Mouse (Mus musculus) forelimb bud, embryonic 11.5 days (tissue): ENCODE measurements around the gene 0610012G03Rik.
"Not testable (repeated sequence)": the region's sequence is repeated elsewhere in the genome, so short reads cannot be mapped to it uniquely, and the experiment has no call there.

Experiments used
- DNase-seq: peaks from one replicate; pipeline ENCODE4 v3.0.0-alpha.2; 2012; ENCODE audit warnings: low read depth, low spot score

0610012G03Rik gene

DNA sequence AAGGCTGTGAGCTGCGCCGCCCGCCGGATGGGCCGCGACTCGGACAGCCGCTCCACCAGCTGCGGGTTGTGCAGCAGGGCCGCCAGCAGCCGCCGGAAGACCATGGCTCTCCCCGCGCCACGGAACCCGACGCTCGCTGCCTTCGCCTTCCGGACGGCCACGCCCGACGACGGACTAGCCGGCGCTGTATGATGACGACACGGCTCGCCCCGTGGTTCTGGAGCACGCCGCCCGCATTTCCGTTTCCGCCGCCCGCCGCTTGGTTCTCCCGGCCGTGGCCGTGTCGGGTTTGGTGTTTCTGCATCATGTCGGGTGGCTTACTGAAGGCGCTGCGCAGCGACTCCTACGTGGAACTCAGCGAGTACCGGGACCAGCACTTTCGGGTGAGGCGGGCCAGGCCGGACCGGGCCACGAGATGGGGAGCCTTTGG lies at the start of gene 0610012G03Rik, which contains the start of gene Ncbp2:
Gene 0610012G03Rik (minus strand): TSS at position 150 of the 430 bp plus-strand sequence.
Gene Ncbp2 (plus strand): TSS at position 169 of the 430 bp plus-strand sequence.
- peak; percentile 93 for DNase-seq

DNA sequence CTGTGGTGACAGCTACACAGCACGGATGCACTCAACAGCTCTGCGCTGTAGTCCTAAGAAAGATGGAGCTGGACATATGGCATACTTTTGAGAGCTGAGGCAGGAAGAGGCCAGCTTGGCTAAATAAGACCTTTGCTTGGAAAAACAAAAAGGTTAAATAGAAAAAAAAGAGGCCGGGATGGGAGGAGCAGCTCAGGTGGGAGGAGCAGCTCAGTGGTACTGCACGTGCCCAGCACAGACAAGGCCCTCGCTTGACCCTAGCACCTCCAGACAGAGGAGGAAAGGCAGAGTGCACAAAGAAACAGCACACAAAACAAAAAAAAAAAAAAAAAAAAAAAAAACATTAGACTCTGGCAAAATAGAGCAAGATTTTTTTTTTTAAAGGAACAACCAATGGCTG lies 48.1 kb upstream of the 0610012G03Rik start:
- DNase-seq: no peak

DNA sequence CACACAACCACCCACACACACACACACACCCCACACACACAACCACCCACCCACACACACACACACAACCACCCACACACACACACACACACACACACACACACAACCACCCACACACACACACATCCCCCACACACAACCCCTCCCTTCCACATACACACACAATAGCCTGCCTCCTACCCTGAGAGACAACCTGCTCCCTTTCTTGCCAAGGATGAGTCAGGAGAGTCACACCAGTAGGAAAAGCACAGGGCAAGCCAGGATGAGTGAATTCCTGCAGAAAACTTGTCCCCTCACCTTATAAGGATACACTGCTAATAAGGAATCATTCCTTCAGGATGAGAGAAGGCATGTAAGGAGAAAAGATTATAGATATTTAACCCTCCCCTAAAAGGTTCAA lies 45.7 kb upstream of the 0610012G03Rik start:
- DNase-seq: no peak

DNA sequence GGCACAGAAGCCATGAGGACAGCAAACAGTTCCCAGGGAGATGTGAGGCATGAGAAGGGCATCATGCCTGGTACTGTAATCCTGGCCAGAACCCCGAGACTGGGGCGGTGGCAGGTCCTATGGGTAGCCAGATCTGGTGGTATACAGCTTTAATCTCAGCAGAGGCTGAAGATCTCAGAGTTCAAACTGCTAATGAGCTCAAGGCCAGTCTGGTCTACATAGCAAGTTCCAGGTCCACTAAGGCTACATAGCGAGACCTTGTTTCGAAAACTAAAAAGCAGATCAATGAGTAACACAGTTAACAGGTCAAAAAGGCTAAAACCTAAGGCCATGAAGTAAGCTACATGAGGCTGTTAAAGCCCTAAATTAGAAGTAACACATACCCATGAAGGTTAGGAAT lies 44.9 kb upstream of the 0610012G03Rik start:
- no peak for DNase-seq

DNA sequence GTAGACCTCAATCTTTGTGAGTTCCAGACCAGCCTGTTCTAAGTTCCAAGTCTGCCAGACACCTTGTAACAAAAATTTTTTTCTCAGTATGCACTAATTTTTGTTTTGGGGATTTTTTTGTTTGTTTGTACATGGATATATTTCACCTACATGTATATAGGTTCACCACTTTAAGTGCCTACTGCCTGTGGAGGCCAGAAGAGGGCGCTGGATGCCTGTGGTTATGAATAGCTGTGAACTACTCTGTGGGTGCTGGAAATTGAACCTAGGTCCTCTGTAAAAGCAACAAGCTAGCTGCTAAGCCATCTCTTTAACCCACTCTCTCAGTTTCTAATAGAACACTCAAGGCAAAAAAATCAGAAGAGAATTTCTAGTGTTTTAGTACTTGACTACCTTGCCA lies 43.7 kb upstream of the 0610012G03Rik start:
- no peak for DNase-seq

DNA sequence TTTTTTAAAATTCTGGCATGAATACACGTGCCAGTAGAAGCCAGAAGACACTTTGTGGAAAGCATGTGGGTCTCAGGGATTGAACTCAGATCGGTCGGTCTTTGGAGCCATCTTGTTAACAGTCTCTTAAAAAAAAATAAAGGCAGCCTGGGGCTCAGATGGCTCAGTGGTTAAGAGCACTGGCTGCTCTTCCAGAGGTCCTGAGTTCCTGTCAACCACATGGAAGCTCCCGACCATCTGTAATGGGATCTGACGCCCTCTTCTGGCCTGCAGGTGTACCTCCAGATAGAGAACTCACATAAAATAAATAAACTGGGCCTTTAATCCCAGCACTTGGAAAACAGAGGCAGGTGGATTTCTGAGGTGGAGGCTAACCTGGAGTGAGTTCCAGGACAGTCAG lies 32.7 kb upstream of the 0610012G03Rik start:
- no peak for DNase-seq

DNA sequence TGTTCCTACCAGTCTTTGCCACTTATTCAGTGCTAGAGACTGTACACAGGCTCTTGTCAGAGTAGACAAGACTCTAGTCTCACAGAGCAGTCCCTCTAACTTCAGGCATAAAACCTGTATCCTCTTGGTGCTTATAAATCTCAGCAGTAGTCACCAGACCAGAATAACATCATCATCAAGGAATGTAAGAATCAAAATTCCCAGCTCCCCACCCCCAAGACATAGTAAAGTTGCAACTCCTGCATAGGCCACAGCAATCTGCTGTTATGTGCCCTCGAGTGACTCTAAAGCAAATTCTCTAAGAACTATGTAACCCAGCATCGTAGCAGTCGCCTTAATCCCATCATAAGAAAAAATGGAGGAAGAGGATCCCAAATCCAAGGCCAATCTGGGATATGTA lies 31.2 kb upstream of the 0610012G03Rik start:
- no peak for DNase-seq

DNA sequence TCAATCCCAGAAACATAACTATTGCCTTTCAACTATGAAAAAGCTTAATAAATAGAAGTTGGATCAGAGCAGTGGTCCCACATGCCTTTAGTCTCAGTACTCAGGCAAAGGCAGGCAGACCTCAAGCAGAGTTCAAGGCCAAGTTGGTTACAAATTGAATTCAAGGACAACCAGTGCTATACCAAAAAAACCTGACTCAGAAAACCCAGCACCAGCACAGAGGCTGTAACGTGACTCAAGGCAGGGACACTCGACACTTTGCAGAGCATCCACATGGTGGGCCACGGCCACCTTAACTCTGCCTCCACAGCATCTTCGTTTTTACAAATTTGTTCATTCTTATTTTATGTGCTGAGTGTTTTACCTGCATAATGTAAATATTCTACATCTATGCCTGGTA lies 27.0 kb upstream of the 0610012G03Rik start:
- no peak for DNase-seq

DNA sequence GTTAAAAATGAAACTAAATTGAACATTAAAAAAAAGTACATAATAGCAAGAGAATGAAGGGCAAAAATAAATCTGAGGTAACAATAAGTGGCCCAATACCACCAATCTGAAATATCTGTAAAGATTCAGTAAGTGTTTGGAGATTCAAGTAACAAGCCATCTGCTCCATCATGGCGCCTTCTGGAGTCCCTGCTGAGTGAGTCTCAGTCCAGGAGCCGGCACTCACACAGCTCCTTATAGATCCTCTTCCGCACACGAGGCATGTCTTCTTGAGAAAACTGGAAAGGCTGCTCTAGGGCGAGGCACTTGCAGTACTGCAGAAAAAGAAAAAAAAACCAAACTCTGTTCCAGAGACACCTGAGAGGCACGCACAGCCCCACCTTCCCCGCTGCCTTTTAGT lies 14.9 kb upstream of the 0610012G03Rik start:
- DNase-seq: no peak

DNA sequence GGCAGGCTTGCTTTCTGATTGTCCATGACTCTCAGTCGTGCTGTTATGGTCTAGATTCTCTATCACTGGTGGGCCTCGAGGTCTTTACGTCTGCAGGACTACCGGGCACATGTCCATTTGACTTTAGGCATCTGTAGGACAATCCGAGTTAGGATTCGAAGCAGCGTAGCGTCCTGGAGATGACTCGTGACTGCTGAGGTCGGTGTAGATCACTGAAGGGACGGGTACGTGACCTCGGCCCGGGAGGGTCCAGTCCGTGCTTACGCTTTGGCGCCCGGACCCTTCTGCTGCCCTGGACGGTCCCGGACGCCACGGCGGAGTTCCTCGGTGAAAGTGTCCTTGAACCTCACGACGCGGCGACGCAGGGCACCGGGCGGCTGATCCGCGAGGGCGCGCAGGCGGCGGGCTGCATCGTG lies 385 bp downstream of the 0610012G03Rik start:
- DNase-seq: no peak

DNA sequence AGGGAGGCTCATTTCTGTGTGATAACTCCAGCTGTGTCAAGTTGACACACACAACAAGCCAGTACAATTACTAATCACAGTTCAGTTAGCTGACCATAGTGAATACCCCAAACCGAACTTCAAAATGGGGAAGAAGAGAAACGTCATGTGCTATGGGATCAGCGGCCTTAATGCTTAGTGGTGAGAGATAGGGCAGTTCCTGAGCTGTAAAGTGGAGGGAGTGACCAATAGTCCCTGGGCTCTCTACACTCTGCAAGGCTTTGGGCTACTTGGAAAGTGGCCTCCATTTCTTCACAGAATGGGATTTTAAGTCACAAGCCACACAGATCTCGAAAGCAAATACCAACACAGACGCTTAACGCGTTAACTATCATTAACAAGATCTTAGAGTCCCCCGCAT lies 961 bp downstream of the 0610012G03Rik start:
- no peak for DNase-seq

DNA sequence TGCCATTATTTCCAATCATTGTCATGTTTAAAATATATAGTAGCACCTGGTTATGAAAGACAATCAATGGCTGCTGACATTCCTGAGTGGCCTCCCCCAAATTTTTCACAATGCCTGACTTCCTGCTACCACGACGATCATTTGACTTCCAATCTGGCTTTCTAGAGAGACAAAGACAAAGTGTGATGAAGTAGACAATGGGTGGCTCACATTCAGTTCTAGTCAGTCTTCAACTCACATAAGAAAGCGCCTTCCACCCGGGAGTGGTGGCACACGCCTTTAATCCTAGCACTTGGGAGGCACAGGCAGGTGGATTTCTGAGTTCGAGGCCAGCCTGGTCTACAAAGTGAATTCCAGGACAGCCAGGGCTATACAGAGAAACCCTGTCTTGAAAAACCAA lies 2.3 kb downstream of the 0610012G03Rik start:
- not testable (repeated sequence) for DNase-seq

DNA sequence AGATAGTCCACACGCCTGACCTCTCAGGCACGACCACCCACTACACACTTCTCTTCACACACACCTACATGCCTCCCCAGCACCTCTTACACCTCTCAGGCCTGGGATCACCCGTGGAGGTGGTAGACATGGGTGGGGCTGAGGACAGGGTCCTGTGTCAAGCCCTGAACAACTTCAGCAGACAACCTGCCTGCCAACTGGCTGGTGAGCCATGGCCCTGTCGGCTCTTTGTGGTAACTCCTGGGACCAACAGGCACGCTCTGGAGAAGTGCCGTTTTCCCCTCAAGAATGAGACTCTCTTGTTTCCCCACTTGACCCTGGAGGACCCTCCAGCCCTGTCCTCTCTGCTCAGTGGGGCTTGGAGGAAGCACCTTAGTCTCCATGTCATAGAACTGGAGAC lies 2.9 kb downstream of the 0610012G03Rik start:
- DNase-seq: no peak

DNA sequence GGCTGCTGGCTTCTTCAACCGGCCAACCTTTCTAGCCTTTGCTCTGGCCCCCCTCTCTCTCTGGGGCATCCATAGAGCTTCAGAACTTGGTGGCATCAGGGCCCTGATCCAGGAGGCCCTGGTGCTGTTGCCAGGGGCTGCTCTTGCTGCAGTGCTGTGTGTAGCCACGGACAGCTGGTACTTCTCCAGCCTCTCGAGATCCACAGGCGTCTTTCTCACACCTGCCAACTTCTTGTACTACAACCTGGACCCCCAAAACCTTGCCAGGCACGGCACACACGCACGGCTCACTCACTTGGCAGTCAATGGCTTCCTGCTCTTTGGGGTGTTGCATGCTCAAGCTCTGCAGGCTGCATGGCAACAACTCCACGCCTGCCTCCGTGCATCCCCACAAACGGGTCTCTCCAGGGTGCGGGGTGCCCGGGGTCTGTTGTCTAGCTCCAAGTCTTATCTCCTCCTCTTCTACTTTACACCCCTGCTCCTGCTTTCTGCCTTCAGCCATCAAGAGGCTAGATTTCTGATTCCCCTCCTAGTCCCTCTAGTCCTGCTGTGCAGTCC lies 3.5 kb downstream of the 0610012G03Rik start:
- DNase-seq: no peak

DNA sequence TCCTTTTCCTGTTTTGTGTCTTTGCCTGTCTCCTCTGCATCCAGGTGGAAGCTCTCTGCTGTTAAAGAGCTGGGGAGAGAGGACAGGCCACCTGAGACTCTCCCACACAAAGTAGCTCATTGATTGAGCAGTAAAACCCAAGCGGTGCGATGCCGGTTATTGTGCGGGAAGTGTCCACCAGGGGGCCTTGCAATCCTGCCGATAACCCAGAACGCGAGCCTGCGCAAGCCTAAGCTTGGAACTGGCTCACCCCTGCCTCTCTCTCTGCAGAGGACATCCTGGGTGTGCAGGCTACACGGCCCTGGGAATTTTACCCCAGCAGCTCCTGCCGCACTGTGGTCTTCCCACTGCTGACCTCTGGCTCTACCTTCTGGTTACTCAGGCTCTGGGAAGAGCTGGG lies 4.3 kb downstream of the 0610012G03Rik start:
- DNase-seq: peak; percentile 71

DNA sequence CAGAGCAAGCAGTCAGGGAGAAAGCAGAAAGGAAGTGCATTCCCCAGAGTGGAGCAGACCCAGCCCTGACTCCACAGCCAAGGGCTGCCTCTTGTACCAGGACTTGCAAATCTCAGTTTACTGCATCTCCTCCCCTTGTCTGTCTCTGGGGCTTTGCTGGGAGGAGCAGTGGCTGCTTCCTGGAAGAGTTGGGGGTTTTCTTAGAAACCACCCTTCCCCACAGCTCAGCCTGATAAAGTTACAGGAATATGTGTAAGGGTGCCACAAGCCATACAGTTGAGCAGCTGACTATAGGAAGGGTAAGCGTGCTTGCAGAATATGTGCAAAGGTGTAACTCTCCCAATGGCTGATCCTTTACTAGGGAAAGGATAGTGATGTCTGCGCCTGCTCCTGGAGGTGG lies 7.7 kb downstream of the 0610012G03Rik start:
- DNase-seq: no peak

DNA sequence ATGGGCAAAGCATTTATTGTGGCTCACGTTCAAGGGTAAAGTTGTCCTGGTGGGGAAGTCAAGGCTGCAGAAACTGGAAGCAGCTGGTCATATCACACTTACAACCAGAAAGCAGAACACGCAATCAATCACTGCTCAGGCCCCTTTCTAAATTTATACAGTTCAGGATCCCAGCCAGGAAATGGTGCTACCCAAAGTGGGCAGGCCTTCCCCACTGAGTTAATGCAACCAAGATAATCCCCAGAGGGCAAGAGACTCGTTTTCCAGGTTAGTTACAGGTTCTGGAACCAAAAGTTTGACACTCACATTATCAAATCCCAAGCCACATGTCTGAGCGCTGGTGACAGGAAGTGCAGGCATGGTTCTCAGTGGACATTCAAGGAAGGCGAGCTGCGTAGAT lies 9.4 kb downstream of the 0610012G03Rik start:
- DNase-seq: no peak

DNA sequence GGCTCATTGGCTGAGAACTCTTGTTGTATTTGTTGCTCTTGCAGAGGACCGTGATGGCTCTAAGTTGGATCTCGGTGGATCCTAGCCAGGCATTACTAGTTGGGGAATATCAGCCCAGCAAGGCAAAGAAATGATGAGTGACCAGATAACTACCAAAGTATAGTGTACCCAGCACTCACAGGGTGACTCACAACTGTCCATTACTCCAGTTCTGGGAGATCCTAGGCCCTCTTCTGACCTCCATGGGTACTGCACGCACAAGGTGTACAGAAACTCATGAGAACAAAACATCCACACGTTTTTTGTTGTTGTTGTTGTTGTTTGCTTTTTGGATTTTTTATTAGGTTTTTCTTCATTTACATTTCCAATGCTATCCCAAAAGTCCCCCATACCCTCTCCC lies 11.7 kb downstream of the 0610012G03Rik start:
- no peak for DNase-seq

DNA sequence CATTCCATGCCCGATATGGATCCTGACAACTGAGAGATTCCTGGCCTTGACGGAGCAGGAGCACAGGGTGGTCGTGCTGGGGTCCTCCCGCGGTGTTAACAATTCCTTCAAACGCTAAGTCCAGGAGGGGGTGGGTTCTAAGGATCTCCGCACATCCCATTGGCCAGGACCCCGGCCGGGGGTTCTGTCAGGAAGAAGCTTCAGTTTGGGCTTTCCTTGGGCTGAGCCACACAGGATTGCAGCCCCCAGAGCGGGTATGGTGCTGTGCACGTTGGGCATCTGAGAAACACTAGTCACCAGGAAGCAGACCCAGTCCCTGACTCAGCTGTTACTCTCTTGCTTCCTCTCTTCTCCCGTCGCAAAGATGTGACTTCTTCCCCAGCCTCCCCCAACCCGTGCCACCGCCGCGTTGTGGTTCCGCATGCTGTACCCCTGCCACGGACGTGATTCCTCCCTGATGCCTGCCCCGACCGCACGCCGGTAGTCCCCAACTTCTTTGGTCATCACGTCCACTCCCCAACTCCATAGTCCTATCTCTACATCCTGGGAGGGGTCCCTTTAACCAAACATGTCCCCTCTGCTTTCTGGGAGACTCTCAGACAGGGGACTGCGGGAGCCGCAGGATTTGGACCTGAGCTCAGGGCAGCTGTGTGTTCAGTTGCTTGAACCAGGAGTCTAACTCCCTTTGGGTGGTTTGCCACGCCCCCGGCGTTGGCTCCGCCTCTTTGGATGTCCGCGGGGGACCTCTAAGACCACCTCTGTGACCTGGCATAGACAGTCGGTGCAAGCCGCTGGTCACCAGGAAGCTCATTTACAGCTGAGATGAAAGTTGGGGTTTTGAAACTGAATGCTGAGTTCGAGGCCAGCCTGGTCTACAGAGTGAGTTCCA lies 13.0 kb downstream of the 0610012G03Rik start:
- DNase-seq: no peak

DNA sequence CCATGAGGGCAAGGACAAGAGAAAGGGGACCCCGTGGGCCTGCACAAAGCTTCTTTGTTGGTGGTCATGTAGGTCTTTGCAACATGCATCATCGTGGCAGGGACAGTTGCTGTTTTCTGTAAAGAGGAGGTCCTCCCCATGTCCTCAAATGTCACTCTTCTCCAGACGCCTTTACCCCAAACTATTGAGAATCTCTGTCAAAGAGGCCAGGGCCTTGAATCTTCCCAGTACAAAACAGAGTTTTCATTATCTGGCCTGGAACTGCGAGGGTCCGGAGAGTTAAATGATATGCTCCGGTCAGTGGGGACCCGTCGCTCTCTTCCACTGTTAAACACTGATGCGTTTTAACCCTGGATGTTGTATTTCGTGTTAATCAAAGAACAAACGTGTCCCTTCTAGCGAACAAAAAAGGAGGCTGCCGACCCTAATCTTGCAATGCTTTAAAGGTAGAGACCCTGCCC lies 13.7 kb downstream of the 0610012G03Rik start:
- DNase-seq: no peak

DNA sequence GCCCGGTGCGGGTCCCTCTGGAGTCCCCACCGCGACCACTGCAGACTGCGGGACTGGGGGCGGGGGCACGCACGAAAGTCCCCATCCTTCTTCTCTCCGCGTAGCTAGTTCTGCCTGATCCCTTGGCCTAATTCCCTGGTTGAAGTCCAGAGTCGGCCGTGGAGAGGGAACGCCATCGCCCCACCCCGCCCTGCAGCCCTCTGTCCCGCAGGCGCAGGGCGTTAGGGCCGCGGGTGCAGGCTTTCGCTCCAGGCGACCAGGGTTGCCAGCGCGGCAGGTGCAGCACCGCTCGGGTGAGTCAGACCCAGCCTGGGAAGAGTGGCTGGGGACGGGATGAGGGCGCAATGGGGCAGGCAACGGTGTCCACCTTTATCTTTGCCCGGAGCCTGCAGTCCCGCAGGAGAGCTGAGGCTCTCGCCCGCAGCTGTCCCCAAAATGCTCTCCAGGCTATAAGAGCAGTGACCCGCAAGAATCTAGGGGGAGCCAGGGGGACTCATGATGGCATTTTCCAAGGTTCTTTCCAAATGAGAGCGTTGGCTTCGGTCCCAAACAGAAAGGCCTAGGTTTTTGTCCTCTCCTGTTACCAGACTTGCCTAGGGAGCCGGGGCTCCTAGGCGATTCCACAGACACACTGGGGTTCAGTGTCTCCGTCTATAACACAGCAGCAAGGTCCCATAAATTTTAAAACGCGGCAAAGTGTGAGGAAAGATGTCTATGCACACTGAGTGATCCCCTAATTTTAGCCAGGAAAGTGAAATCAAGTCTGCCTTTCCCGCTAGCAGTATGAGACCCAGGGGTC lies 14.3 kb downstream of the 0610012G03Rik start, which contains the start of gene Pigz:
Gene Pigz (plus strand): TSS at position 101 of the 799 bp plus-strand sequence.
- DNase-seq: no peak
